Mouse (Mus musculus): Measurements from ENCODE around the gene Prdm2.

- TF ChIP-seq CTCF (IDR thresholded peaks at IDR 0.05; ENCODE audit: low read depth, low read length) (no peak), POLR2A (IDR thresholded peaks at IDR 0.05; ENCODE audit: borderline replicate concordance, low read depth, low read length) (no peak)
Measured at GRCm38 (mm10) chr4:143186066-143186465, 26.7 kb downstream of the Prdm2 start.
